Mouse (Mus musculus) adrenal gland (tissue): ENCODE results near the gene B3galt5.
"Not testable (repeated sequence)": the region's sequence is repeated elsewhere in the genome, so short reads cannot be mapped to it uniquely, and the experiment has no call there.

Experiments used
- intact Hi-C: fragments of 180-260 bp; cut with DNase I; formaldehyde crosslinking; loops from one replicate; pipeline ENCODE4 v1.15.1; 2025

The B3galt5 gene

GRCm38 (mm10) chr16:96252146-96252545, 16.5 kb downstream of the B3galt5 start:
- intact Hi-C loops: no loop called here

GRCm38 (mm10) chr16:96258429-96258828, 22.8 kb downstream of the B3galt5 start:
- intact Hi-C loops: no loop called here

- intact Hi-C loops: no loop called here
Observed at GRCm38 (mm10) chr16:96271736-96272135, 36.1 kb downstream of the B3galt5 start.

GRCm38 (mm10) chr16:96272929-96273619, 37.5 kb downstream of the B3galt5 start:
- intact Hi-C loops: no loop called here

GRCm38 (mm10) chr16:96276596-96276995, 41.0 kb downstream of the B3galt5 start:
- intact Hi-C loops: no loop called here

GRCm38 (mm10) chr16:96278491-96279224, 43.1 kb downstream of the B3galt5 start:
- intact Hi-C loops: no loop called here

GRCm38 (mm10) chr16:96280719-96281605, 45.4 kb downstream of the B3galt5 start:
- intact Hi-C loops: no loop called here

- intact Hi-C loops: no loop called here
Observed at GRCm38 (mm10) chr16:96282566-96282965, 47.0 kb downstream of the B3galt5 start.

- intact Hi-C loops: no loop called here
Observed at GRCm38 (mm10) chr16:96291885-96292284, 56.3 kb downstream of the B3galt5 start.

GRCm38 (mm10) chr16:96292530-96293173, 57.1 kb downstream of the B3galt5 start:
- intact Hi-C loops: no loop called here

GRCm38 (mm10) chr16:96298075-96298474, 62.5 kb downstream of the B3galt5 start:
- intact Hi-C loops: no loop called here

GRCm38 (mm10) chr16:96298574-96298973, 63.0 kb downstream of the B3galt5 start:
- intact Hi-C loops: no loop called here

GRCm38 (mm10) chr16:96303356-96303755, 67.8 kb downstream of the B3galt5 start:
- intact Hi-C loops: no loop called here

GRCm38 (mm10) chr16:96304438-96304837, 68.8 kb downstream of the B3galt5 start:
- intact Hi-C loops: no loop called here

GRCm38 (mm10) chr16:96306905-96307304, 71.3 kb downstream of the B3galt5 start:
- intact Hi-C loops: no loop called here

- intact Hi-C loops: no loop called here
Observed at GRCm38 (mm10) chr16:96317803-96318202, 82.2 kb downstream of the B3galt5 start.

GRCm38 (mm10) chr16:96322739-96323138, 87.1 kb downstream of the B3galt5 start:
- intact Hi-C loops: no loop called here

GRCm38 (mm10) chr16:96323166-96323565, 87.6 kb downstream of the B3galt5 start:
- intact Hi-C loops: no loop called here

GRCm38 (mm10) chr16:96326110-96326999, 90.8 kb downstream of the B3galt5 start:
- intact Hi-C loops: no loop called here

- intact Hi-C loops: not testable (repeated sequence)
Observed at GRCm38 (mm10) chr16:96327251-96327650, 91.7 kb downstream of the B3galt5 start.
